Mouse (Mus musculus) effector memory CD4-positive, alpha-beta T cell, adult 5 months (primary cell): Measurements from ENCODE around the gene Arid3b. TPM values are rescaled to one million over a fixed set of nuclear protein-coding genes. Genes with fewer than 3 reads are reported as not detected.

Source experiments
- polyA plus RNA-seq: library from polyadenylated mRNA; unstranded; fragments of 100-300 nt; shearing (Covaris generic); gene quantifications from one replicate; pipeline ENCODE4 v1.2.1, GENCODE M21; 2017

Gene Arid3b
- polyA plus RNA-seq = 46.9 TPM

DNA sequence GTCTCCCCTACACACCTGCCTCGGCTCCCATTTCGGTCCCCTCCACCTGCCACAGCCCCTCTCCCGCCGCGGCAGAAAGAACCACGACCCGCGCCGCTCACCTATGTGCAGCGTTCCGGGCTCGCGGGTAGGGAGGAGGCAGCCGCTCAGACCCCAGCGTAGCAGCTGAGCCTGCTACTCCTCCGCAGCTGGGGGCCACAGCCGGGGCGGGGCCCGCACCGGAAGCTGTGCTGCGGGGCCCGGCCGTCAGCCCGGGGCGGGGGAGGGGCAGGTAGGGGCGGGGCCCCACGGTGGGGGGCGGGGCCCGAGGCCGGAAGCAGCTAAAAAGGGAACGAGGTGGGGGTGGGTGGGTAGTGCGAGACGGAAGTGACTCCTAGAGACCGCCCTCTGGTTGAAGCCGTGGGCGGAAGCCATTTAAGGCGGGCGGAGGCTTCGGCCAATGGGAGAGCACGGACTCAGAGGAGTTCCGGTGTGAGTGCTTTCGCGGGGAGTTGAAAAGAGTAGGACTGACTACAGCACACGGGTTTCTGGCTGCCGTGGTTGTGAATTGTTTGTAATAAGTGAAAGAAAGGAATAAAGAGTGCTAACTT lies at the start of gene Arid3b:
Arid3b (minus strand) TSS at position 213 of the 590 bp plus-strand sequence.

GRCm38 (mm10) chr9:57765364-57766351 lies 70.9 kb downstream of the Arid3b start, which contains the start of gene Clk3:
Gene Clk3 (minus strand): TSS chr9:57765860.

Other genes with a start within 250 kb of the Arid3b start
- gene Ulk3, start 247.3 kb downstream of the Arid3b start, polyA plus RNA-seq = 52.3 TPM
- gene Cplx3, start 230.5 kb downstream of the Arid3b start, polyA plus RNA-seq = not detected
- gene Lman1l, start 216.0 kb downstream of the Arid3b start, polyA plus RNA-seq = not detected
- gene Csk, start 183.2 kb downstream of the Arid3b start, polyA plus RNA-seq = 109 TPM
- not detected for gene Cyp1a2, start 153.1 kb downstream of the Arid3b start, polyA plus RNA-seq
- 0.14 TPM for gene Cyp1a1, start 148.9 kb downstream of the Arid3b start, polyA plus RNA-seq
- gene Edc3, start 128.3 kb downstream of the Arid3b start, polyA plus RNA-seq = 30.3 TPM
- gene Clk3, start 70.9 kb downstream of the Arid3b start, polyA plus RNA-seq = 231 TPM
- gene Ubl7, start 74.2 kb upstream of the Arid3b start, polyA plus RNA-seq = 51.5 TPM
- gene Sema7a, start 103.3 kb upstream of the Arid3b start, polyA plus RNA-seq = 3.6 TPM
- not detected for gene Cyp11a1, start 169.6 kb upstream of the Arid3b start, polyA plus RNA-seq
- gene Stra6, start 227.0 kb upstream of the Arid3b start, polyA plus RNA-seq = not detected